Mouse (Mus musculus) layer of hippocampus, adult 2 months (tissue): Measurements from ENCODE around the gene Mok. TPM values are rescaled to one million over a fixed set of nuclear protein-coding genes. Genes with fewer than 3 reads are reported as not detected.

Experiments used
- DNase-seq, 2 experiments: peaks; one replicate each; pipeline ENCODE4 v3.0.0; 2022; ENCODE audit warnings: low spot score in 2 of 2
- H3K27ac ChIP-seq: fragments of 200-600 bp; 2 replicates; pipeline ENCODE4 v1.8.1; 2022
- H3K4me3 ChIP-seq: fragments of 200-600 bp; 2 replicates; pipeline ENCODE4 v1.8.1; 2022; ENCODE audit warnings: mild to moderate bottlenecking
- CTCF ChIP-seq: fragments of 200-600 bp; conservative IDR thresholded peaks from 2 replicates; pipeline ENCODE4 v1.8.1; 2022; ENCODE audit warnings: antibody characterized with exemption, mild to moderate bottlenecking, moderate library complexity
- long read RNA-seq, 2 experiments: library from polyadenylated mRNA; stranded (forward); transcript quantifications; one replicate each; pipeline ENCODE4 v2.0.0; 2021; ENCODE audit warnings: borderline mapping rate in 2 of 2
- total RNA-seq, 2 experiments: library from RNA; stranded (reverse); gene quantifications; 2 replicates each; pipeline ENCODE4 v1.2.3; 2021

The Mok gene
- 10 to 100 TPM; 10.4 to 13.7 TPM for total RNA-seq
- long read RNA-seq, experiment 1, partial matches to known transcripts = 0 of 9 reads
- long read RNA-seq, experiment 1, other reads (novel, unspliced or antisense) = 8 of 9 reads
- long read RNA-seq, experiment 2, partial matches to known transcripts = 0 of 10 reads
- long read RNA-seq, experiment 2, other reads (novel, unspliced or antisense) = 10 of 10 reads

DNA sequence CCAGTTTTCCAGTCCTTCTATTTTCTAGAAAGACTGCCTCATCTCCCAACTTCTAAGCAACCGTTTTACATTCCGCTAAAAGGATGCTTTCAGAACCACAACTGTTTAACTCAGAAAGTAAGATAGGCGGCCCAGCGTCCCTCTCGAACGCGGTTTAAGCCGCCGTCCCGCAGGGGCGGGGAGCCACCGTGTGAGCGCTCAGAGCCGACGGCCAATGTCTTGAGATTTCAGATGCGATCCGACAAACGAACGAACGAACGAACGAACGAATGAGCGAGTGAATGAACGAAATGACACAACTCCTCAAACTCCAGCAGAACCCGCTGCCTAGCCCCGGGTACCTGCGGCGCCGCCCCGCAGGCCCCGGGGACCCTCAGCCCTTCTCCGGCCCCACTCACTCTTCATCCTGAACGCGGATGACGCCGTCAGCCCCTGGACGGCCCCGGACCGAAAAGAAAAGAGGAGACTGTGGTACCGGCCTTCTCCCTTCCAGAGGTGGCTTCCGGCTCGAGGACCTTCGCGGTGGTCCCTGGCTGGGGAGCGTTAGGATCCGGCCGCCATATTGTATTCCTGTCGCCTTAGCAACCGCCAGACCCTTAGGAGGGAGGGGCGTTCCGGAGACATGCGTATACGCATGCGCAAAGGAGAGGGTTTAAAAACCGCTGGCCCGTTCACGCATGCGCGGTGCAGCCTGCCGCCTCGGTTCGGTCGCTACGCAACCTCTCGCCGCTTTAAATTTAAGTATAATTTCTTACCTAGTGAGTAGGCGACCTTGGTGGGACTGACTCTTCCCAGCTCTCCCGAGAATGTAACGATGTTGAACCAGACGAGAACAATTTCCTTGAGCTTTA lies at the start of gene Mok:
Mok (minus strand) TSS at position 592 of the 851 bp plus-strand sequence.
- peak; percentile 95 to 97 for DNase-seq
- Histone ChIP-seq H3K4me3 (peak within 1 kb of the TSS; percentile 99), H3K27ac (peak within 1 kb of the TSS; percentile 74)
- no peak for TF ChIP-seq CTCF

GRCm38 (mm10) chr12:110889036-110890020 lies 48.6 kb upstream of the Mok start, which contains the start of the genes Cinp and Tecpr2:
TSS of gene Cinp (minus strand) at chr12:110889145.
TSS of gene Tecpr2 (plus strand) at chr12:110889264.
- Histone ChIP-seq H3K27ac (peak within 1 kb of the TSS; percentile 98), H3K4me3 (peak within 1 kb of the TSS; percentile 70)
- peak; percentile 95 to 98 for DNase-seq
- no peak; the same call in 1 of the 2 replicates for TF ChIP-seq CTCF

DNA sequence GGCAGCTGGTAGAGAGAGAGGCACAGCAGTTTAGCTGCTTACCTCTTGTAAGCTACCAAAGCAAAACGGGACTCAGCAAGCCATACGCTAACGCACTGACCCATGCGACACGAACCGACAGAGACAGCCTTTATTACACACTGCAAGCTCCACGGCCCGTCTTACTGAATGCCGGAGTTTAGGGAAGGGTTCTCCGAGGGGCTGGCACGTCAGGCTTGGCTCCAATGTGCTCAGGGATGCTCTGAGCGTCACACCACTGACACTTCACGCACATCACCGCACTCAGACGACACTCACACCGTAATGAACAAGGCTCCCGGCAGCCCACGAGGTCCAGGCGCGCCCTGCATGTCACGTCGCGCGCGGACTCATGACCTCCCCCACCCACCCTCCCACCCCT lies 47.9 kb upstream of the Mok start:
- no peak for TF ChIP-seq CTCF

GRCm38 (mm10) chr12:110888106-110888505 lies 47.4 kb upstream of the Mok start:
- DNase-seq = no peak
- Histone ChIP-seq H3K4me3 (peak overlapping the region; percentile 70), H3K27ac (peak overlapping the region; percentile 98)
- TF ChIP-seq CTCF = no peak

More for the DNA sequence above, 47.9 kb upstream of the Mok start:
- H3K27ac ChIP-seq = peak overlapping the region; percentile 98
- DNase-seq = peak in 1 of 2 experiments; percentile 26
- peak overlapping the region; percentile 70 for H3K4me3 ChIP-seq

DNA sequence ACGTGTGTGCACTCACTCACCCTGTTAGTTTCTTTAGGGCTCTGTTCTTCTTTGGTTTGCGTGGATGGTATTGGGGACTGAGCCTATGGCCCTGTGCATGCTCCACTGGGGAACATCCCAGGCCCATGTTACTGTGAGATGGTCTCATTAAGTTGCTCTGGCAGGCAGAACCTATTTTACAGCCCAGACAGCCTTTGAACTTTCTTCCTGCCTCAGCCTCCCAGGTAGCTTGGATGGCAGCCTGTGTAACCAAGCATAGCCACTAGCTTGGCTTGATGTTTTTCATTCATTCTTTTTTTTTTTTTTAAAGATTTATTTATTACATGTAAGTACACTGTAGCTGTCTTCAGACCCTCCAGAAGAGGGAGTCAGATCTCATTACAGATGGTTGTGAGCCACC lies 44.5 kb upstream of the Mok start:
- TF ChIP-seq CTCF = no peak
- Histone ChIP-seq H3K4me3 (no peak overlapping the region), H3K27ac (no peak overlapping the region)
- DNase-seq = no peak

- peak; percentile 50 for TF ChIP-seq CTCF
- Histone ChIP-seq H3K27ac (no peak overlapping the region), H3K4me3 (no peak overlapping the region)
- no peak for DNase-seq
These were observed 41.6 kb upstream of the Mok start for GRCm38 (mm10) chr12:110882291-110882690.

- no peak for DNase-seq
- TF ChIP-seq CTCF = no peak
- no peak overlapping the region for H3K4me3 ChIP-seq
- H3K27ac ChIP-seq = no peak overlapping the region
These were observed 34.6 kb upstream of the Mok start for GRCm38 (mm10) chr12:110875351-110875750.

DNA sequence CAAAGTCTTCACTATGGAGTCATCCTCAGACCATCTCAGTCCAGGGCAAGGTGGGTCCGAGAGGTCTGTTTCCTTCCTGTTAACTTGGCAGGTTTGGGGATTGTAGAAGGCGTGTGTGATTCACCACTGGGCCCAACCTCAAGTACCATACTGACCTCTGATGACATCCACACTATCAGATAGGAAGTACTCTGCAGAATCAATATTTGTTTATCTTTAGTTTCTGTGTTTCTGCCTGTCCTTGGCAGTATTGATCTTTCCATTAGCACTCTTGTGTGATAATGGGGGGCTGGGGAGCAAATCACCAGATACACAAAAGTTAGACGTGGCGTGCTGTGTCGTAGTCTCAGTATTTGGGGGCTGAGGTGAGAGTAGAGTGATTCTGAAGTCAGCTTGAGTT lies 30.5 kb upstream of the Mok start:
- H3K4me3 ChIP-seq = no peak overlapping the region
- H3K27ac ChIP-seq = no peak overlapping the region
- DNase-seq = no peak
- TF ChIP-seq CTCF = no peak

DNA sequence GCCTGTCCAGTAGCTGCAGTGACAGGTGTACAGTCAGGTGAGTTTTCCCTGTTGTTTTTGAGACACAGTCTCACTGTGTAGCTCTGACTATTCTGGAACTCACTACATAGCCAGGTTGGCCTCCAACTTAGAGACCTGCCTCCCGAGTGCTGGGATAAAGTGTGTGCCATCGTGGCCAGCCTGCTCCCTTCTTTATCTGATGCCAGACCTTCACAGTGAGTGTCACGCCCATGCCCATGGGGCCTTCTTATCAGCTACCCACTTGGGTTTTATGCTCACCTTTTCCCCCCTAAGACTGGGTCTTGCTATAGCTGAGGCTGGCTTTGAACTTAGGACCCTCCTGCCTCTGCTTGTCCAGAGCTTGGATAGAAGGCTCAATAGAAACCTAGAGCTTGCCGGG lies 29.4 kb upstream of the Mok start:
- DNase-seq = no peak
- no peak overlapping the region for H3K4me3 ChIP-seq
- no peak for TF ChIP-seq CTCF
- no peak overlapping the region for H3K27ac ChIP-seq

- no peak for TF ChIP-seq CTCF
- Histone ChIP-seq H3K4me3 (no peak overlapping the region), H3K27ac (peak overlapping the region; percentile 59; the same call in 1 of the 2 replicates)
- no peak for DNase-seq
These were observed 25.2 kb upstream of the Mok start for GRCm38 (mm10) chr12:110865989-110866388.

DNA sequence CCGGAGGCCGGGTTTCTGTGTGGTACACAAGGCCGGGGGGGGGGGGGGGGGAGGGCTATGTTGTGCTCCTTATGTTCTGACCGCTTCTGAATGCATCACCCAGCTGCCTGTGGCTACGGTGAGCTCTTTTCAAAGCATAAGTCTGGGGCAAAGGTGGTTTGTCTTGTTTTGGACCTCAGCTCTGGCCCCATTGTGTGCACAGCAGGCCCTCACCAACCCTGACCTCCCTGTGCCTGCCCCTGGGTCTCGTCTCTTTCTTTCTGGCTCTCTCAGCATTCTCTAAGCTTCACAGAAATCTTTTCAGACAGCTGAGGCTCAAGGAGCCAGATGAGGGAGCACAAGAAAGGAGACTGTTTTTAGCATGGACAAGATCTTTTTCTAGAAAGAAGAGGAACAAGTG lies 24.8 kb upstream of the Mok start:
- Histone ChIP-seq H3K4me3 (no peak overlapping the region), H3K27ac (peak overlapping the region; percentile 59; the same call in 1 of the 2 replicates)
- TF ChIP-seq CTCF = no peak
- no peak for DNase-seq

DNA sequence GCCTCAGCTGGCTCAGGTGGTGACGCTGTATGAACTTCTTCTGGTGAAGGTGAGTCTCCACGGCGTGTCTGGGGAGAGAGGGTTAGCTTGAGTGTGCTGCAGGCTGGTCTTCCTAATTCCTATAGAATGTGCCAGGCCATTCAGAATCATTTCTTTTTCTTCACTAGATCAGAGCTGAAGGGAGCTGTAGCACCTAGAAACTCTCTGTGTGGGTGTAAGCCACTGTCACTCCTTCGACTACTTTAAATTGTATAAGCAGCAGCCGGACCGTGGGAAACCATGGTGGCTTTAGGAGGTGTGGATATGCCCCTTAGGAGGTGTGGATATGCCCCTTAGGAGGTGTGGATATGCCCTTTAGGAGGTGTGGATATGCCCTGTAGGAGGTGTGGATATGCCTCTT lies 23.3 kb upstream of the Mok start:
- DNase-seq = no peak
- Histone ChIP-seq H3K27ac (no peak overlapping the region), H3K4me3 (no peak overlapping the region)
- TF ChIP-seq CTCF = no peak
